ENCODE assay signal across 8 mouse cellular contexts in genomic region chr3:128337031-128337430, GRCm38 (mm10).
A peak's percentile ranks its signal among the peaks of the same experiment; 100 is the strongest.
DNase-seq lines count a peak whose midpoint lies in the region.

No protein-coding gene starts in this region.

- DNase-seq in ZHBTc4 (ENCODE audit: low read depth, low spot score) (peak; percentile 81), MN1 (ENCODE audit: low spot score) (no peak)
- peak; percentile 19 for DNase-seq in cerebellum, adult 9-11 months
- DNase-seq in frontal cortex, postnatal 10 days (ENCODE audit: low spot score in 2 of 2): peak; percentile 60 to 65
- peak; percentile 77 for DNase-seq in hindlimb bud, embryonic 11.5 days (ENCODE audit: extremely low spot score, low read depth, low spot score)
- DNase-seq in left cerebral cortex, adult 11 months (ENCODE audit: low spot score): peak; percentile 71
- peak; percentile 44 to 71 for DNase-seq in lung, postnatal 4 days
- peak; percentile 86 for DNase-seq in right cerebral cortex, postnatal 10 days (ENCODE audit: low spot score in 2 of 2)
